Mouse (Mus musculus) embryonic facial prominence, embryonic 14.5 days (tissue): ENCODE data around the gene Madd. TPM values are rescaled to one million over a fixed set of nuclear protein-coding genes. Genes with fewer than 3 reads are reported as not detected.

Experiments
- ATAC-seq: fragments of 200-750 bp; cut with Nextera tagmentation; 2 replicates; pipeline ENCODE4 v1.8.0; 2017; ENCODE audit warnings: low read depth, moderate number of reproducible peaks, moderate TSS enrichment
- DNase-seq: peaks from one replicate; pipeline ENCODE4 v3.0.0-alpha.2; 2015; ENCODE audit warnings: low spot score
- H3K27ac ChIP-seq: fragments of 300-500 bp; sonication (generic); replicated peaks from 2 replicates; pipeline ENCODE4 v1.5.1; 2014; ENCODE audit warnings: low read depth, mild to moderate bottlenecking, low read length, moderate library complexity
- H3K27me3 ChIP-seq: fragments of 300-500 bp; sonication (generic); replicated peaks from 2 replicates; pipeline ENCODE4 v1.6.1; 2014; ENCODE audit warnings: low read length; ENCODE audit not compliant: control insufficient read depth, insufficient read depth
- H3K36me3 ChIP-seq: fragments of 300-500 bp; sonication (generic); 2 replicates; pipeline ENCODE4 v1.6.1; 2014; ENCODE audit warnings: low read length, mixed read lengths; ENCODE audit not compliant: control insufficient read depth, insufficient read depth
- H3K4me1 ChIP-seq: fragments of 300-500 bp; sonication (generic); 2 replicates; pipeline ENCODE4 v1.6.1; 2014; ENCODE audit warnings: antibody characterized with exemption, low read length; ENCODE audit not compliant: control insufficient read depth, insufficient read depth
- H3K4me2 ChIP-seq: fragments of 300-500 bp; sonication (generic); 2 replicates; pipeline ENCODE4 v1.6.1; 2014; ENCODE audit warnings: low read depth, mild to moderate bottlenecking, low read length, moderate library complexity, mixed read lengths
- H3K4me3 ChIP-seq: fragments of 300-500 bp; sonication (generic); 2 replicates; pipeline ENCODE4 v1.5.1; 2014; ENCODE audit warnings: low read depth, mild to moderate bottlenecking, low read length
- H3K9ac ChIP-seq: fragments of 300-500 bp; sonication (generic); 2 replicates; pipeline ENCODE4 v1.6.1; 2014; ENCODE audit warnings: low read depth, mild to moderate bottlenecking, low read length, moderate library complexity, mixed read lengths
- H3K9me3 ChIP-seq: fragments of 300-500 bp; sonication (generic); 2 replicates; pipeline ENCODE4 v1.6.1; 2016; ENCODE audit warnings: low read length; ENCODE audit not compliant: control insufficient read depth
- WGBS: fragments of 180-500 bp; shearing (Covaris S2); extraction: QIAGEN DNeasy Blood & Tissue Kit; methylation state at CpG from one replicate; pipeline ENCODE4 v1.1.7; 2014; 5-methylcytosine and 5-hydroxymethylcytosine counted together
- polyA plus RNA-seq: library from polyadenylated mRNA; unstranded; fragments of >200 nt; fragmentation: Nextera tagmentation; extraction: Ambion mirVana; gene quantifications from 2 replicates; pipeline ENCODE4 v1.2.1, GENCODE M21; 2014

Madd gene
- polyA plus RNA-seq, 1 experiment from 2014 or later = 7.9 TPM

GRCm38 (mm10) chr2:91164991-91165390, 18.6 kb downstream of the Madd start:
- WGBS = 84% methylated on average over 6 of the region's 6 CpGs

GRCm38 (mm10) chr2:91163532-91163931, 20.1 kb downstream of the Madd start:
- Histone ChIP-seq H3K4me2 (no peak overlapping the region), H3K9ac (no peak overlapping the region), H3K9me3 (no peaks in the 10 kb centered on the region), H3K36me3 (peaks cover 54% of the 10 kb centered on the region), H3K4me3 (no peak overlapping the region), H3K4me1 (no peaks in the 10 kb centered on the region), H3K27ac (no peak overlapping the region), H3K27me3 (no peaks in the 10 kb centered on the region)
- no peak for DNase-seq
- ATAC-seq = no peak
- 81% methylated on average over 5 of the region's 5 CpGs for WGBS

More at GRCm38 (mm10) chr2:91164991-91165390, 18.6 kb downstream of the Madd start:
- no peaks in the 10 kb centered on the region for H3K4me1 ChIP-seq
- no peak overlapping the region for H3K4me3 ChIP-seq
- H3K9me3 ChIP-seq = no peaks in the 10 kb centered on the region
- DNase-seq (no peak), ATAC-seq (no peak)
- H3K27ac ChIP-seq = no peak overlapping the region
- no peaks in the 10 kb centered on the region for H3K27me3 ChIP-seq
- H3K9ac ChIP-seq = no peak overlapping the region
- peaks cover 59% of the 10 kb centered on the region for H3K36me3 ChIP-seq
- no peak overlapping the region for H3K4me2 ChIP-seq

- H3K4me3 ChIP-seq = no peak overlapping the region
- H3K9me3 ChIP-seq = no peaks in the 10 kb centered on the region
- no peak overlapping the region for H3K27ac ChIP-seq
- H3K4me1 ChIP-seq = no peaks in the 10 kb centered on the region
- H3K9ac ChIP-seq = no peak overlapping the region
- H3K36me3 ChIP-seq = peaks cover 57% of the 10 kb centered on the region
- H3K4me2 ChIP-seq = no peak overlapping the region
- ATAC-seq (no peak), DNase-seq (no peak)
- no peaks in the 10 kb centered on the region for H3K27me3 ChIP-seq
- 75% methylated on average over 4 of the region's 4 CpGs for WGBS
These were observed 20.7 kb downstream of the Madd start for GRCm38 (mm10) chr2:91162952-91163351.

GRCm38 (mm10) chr2:91160591-91160990, 23.0 kb downstream of the Madd start:
- no peak for ATAC-seq
- no peak for DNase-seq

GRCm38 (mm10) chr2:91157002-91157752, 26.5 kb downstream of the Madd start:
- Histone ChIP-seq H3K9me3 (no peaks in the 10 kb centered on the region), H3K4me3 (no peak overlapping the region), H3K27me3 (no peaks in the 10 kb centered on the region), H3K27ac (no peak overlapping the region), H3K4me2 (no peak overlapping the region), H3K36me3 (peaks cover 67% of the 10 kb centered on the region), H3K4me1 (no peaks in the 10 kb centered on the region), H3K9ac (no peak overlapping the region)
- DNase-seq = no peak
- ATAC-seq = no peak
- WGBS = 57% methylated on average over 6 of the region's 6 CpGs

More at GRCm38 (mm10) chr2:91160591-91160990, 23.0 kb downstream of the Madd start:
- H3K4me3 ChIP-seq = no peak overlapping the region
- no peak overlapping the region for H3K4me2 ChIP-seq
- no peak overlapping the region for H3K27ac ChIP-seq
- no peaks in the 10 kb centered on the region for H3K4me1 ChIP-seq
- H3K27me3 ChIP-seq = no peaks in the 10 kb centered on the region
- no peaks in the 10 kb centered on the region for H3K9me3 ChIP-seq
- peaks cover 57% of the 10 kb centered on the region for H3K36me3 ChIP-seq
- no peak overlapping the region for H3K9ac ChIP-seq
- WGBS = 86% methylated on average over 6 of the region's 6 CpGs

- ATAC-seq (no peak), DNase-seq (no peak)
- Histone ChIP-seq H3K4me3 (no peak overlapping the region), H3K27ac (no peak overlapping the region), H3K4me1 (no peaks in the 10 kb centered on the region), H3K9me3 (no peaks in the 10 kb centered on the region), H3K27me3 (no peaks in the 10 kb centered on the region), H3K4me2 (no peak overlapping the region), H3K36me3 (peaks cover 68% of the 10 kb centered on the region), H3K9ac (no peak overlapping the region)
- WGBS = 88% methylated on average over 3 of the region's 3 CpGs
These were observed 29.5 kb downstream of the Madd start for GRCm38 (mm10) chr2:91154091-91154490.

- no peak for ATAC-seq
- no peaks in the 10 kb centered on the region for H3K4me1 ChIP-seq
- H3K4me2 ChIP-seq = no peak overlapping the region
- no peak overlapping the region for H3K9ac ChIP-seq
- H3K4me3 ChIP-seq = no peak overlapping the region
- no peaks in the 10 kb centered on the region for H3K9me3 ChIP-seq
- DNase-seq = no peak
- no peaks in the 10 kb centered on the region for H3K27me3 ChIP-seq
- WGBS = 72% methylated on average over 3 of the region's 3 CpGs
- H3K36me3 ChIP-seq = peaks cover 65% of the 10 kb centered on the region
- no peak overlapping the region for H3K27ac ChIP-seq
These were observed 30.7 kb downstream of the Madd start for GRCm38 (mm10) chr2:91152885-91153377.

GRCm38 (mm10) chr2:91151331-91151730, 32.3 kb downstream of the Madd start:
- Histone ChIP-seq H3K4me1 (no peaks in the 10 kb centered on the region), H3K27ac (no peak overlapping the region), H3K4me2 (no peak overlapping the region), H3K4me3 (no peak overlapping the region), H3K9ac (no peak overlapping the region), H3K27me3 (no peaks in the 10 kb centered on the region), H3K36me3 (peaks cover 63% of the 10 kb centered on the region), H3K9me3 (no peaks in the 10 kb centered on the region)
- 76% methylated on average over 1 of the region's 1 CpGs for WGBS
- DNase-seq (no peak), ATAC-seq (no peak)

- Histone ChIP-seq H3K9ac (no peak overlapping the region), H3K27me3 (no peaks in the 10 kb centered on the region), H3K4me2 (no peak overlapping the region), H3K4me1 (no peaks in the 10 kb centered on the region), H3K27ac (no peak overlapping the region), H3K4me3 (no peak overlapping the region), H3K9me3 (no peaks in the 10 kb centered on the region), H3K36me3 (peaks cover 64% of the 10 kb centered on the region)
- ATAC-seq (no peak), DNase-seq (no peak)
These were observed 35.5 kb downstream of the Madd start for GRCm38 (mm10) chr2:91148101-91148500.
